Mouse (Mus musculus): ENCODE results near the gene Slc25a10.

- no peak for TF ChIP-seq CTCF (IDR thresholded peaks at IDR 0.05; ENCODE audit: control insufficient read depth, insufficient read depth, insufficient replicate concordance, low read depth, low read length)
- TF ChIP-seq POLR2A (IDR thresholded peaks at IDR 0.05; ENCODE audit: control insufficient read depth, low read depth, low read length) = no peak
Observed at GRCm38 (mm10) chr11:120527690-120528354, 36.2 kb downstream of the Slc25a10 start.

All from testis, adult 2 months (tissue).